Mouse (Mus musculus): ENCODE data around the gene Rpl29.

DNA sequence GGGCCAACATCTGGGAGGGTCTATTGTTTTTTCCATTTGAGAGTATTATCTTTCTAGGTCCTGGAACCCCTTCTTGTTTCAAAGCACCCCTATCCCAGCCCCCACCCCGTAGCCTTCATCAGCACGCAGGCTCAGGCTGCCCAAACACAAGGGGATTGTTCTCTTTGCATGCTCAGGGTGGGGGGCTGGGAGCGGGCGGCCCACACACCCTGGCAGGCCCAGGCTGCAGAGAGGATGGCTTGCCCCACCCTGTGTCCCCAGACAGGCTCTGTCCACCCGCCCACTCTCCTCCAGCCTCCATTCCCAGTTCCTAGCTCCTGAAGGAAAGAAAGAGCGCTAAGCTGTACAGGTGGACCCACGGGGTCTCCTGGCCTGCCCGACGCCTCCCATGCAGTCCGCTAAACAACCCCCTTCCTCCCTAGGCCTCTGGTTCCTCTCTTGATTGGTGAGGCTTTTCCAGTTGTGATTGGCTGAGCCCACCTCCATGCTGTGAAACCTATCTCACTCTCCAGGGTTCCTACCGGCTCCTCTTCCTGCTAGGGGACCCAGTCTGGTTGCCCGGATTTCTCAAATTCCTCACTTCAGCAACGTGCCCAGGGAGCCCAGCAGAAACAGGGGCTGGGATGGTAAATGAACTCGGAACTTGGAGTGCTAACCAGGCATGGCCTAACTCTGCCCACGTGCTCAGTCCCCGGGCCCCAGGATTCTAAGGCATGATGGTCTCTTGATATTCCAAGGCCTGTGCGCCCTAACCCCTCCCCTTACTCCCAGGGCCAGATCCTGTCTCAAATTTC is 25.8 kb downstream of the Rpl29 start:
- TF ChIP-seq GATA1 (IDR thresholded peaks at IDR 0.05; ENCODE audit: borderline replicate concordance, low read length): no peak
- no peak for TF ChIP-seq FLI1 (IDR thresholded peaks at IDR 0.05; ENCODE audit: low read length)

All from megakaryocyte, embryonic 14.5 days (primary cell).